16 mouse cellular contexts compared by ENCODE assay signal in genomic region chr17:75323766-75324165, GRCm38 (mm10).
"Had no signal": no experiment of that assay in that cellular context is flagged by ENCODE, and none has a peak within 500 bp of the region (broad histone marks: within the 10 kb centered on the region; RNA-seq: fewer than 3 reads in every experiment).

No protein-coding gene starts in this region.

- H3K4me3 ChIP-seq: kidney, embryonic 15.5 days; liver, embryonic 13.5 days; neural tube, embryonic 12.5 days; neural tube, embryonic 15.5 days; stomach, embryonic 15.5 days had no signal

- H3K4me1 ChIP-seq: kidney, embryonic 15.5 days; liver, embryonic 13.5 days; neural tube, embryonic 12.5 days; neural tube, embryonic 15.5 days; stomach, embryonic 15.5 days had no signal

- H3K27ac ChIP-seq: kidney, embryonic 15.5 days; liver, embryonic 13.5 days; neural tube, embryonic 12.5 days; neural tube, embryonic 15.5 days; stomach, embryonic 15.5 days had no signal

- H3K36me3 ChIP-seq: liver, embryonic 13.5 days; neural tube, embryonic 12.5 days; neural tube, embryonic 15.5 days; stomach, embryonic 15.5 days had no signal

- DNase-seq: kidney, adult 8-10 months; kidney, postnatal 10 days; kidney, postnatal 36 days; left cerebral cortex, postnatal 4 days; liver, embryonic 13.5 days; lung, adult 2 months; midbrain, embryonic 14.5 days; retina, postnatal 1 day; right cerebral cortex, postnatal 25 days; spleen, adult 18-20 months; thymus, postnatal 25 days had no signal

- H3K4me2 ChIP-seq: kidney, embryonic 15.5 days; liver, embryonic 13.5 days; midbrain, embryonic 11.5 days; neural tube, embryonic 12.5 days; neural tube, embryonic 15.5 days; stomach, embryonic 15.5 days had no signal

- H3K27me3 ChIP-seq: kidney, embryonic 15.5 days; liver, embryonic 13.5 days; neural tube, embryonic 12.5 days; neural tube, embryonic 15.5 days; stomach, embryonic 15.5 days had no signal

- H3K9ac ChIP-seq: kidney, embryonic 15.5 days; liver, embryonic 13.5 days; neural tube, embryonic 12.5 days; neural tube, embryonic 15.5 days; stomach, embryonic 15.5 days had no signal

- H3K9me3 ChIP-seq: kidney, embryonic 15.5 days; liver, embryonic 13.5 days; neural tube, embryonic 12.5 days; neural tube, embryonic 15.5 days; stomach, embryonic 15.5 days had no signal
